Mouse (Mus musculus) bone marrow, adult 2 months (tissue): ENCODE results near the gene Tgfbr2. TPM values are rescaled to one million over a fixed set of nuclear protein-coding genes. Genes with fewer than 3 reads are reported as not detected.

Experiments
- H3K27ac ChIP-seq: fragments of 200-500 bp; 2 replicates; pipeline ENCODE4 v1.5.1; 2012; ENCODE audit warnings: low read depth, mild to moderate bottlenecking, control low read depth, inconsistent platforms, low read length; ENCODE audit not compliant: control insufficient read depth, poor library complexity, insufficient read depth
- H3K4me1 ChIP-seq: fragments of 200-500 bp; 2 replicates; pipeline ENCODE4 v1.6.1; 2011; ENCODE audit warnings: low read length; ENCODE audit not compliant: control insufficient read depth, insufficient read depth
- H3K4me3 ChIP-seq: fragments of 200-500 bp; replicated peaks from 2 replicates; pipeline ENCODE3; 2011; ENCODE audit warnings: mild to moderate bottlenecking, low read depth, low read length, control low read depth; ENCODE audit not compliant: control insufficient read depth
- CTCF ChIP-seq: fragments of 200-500 bp; IDR thresholded peaks from 2 replicates; pipeline ENCODE4 v1.5.1; 2011; ENCODE audit warnings: low read length, control low read depth; ENCODE audit not compliant: control insufficient read depth, insufficient read depth
- POLR2A ChIP-seq: fragments of 200-500 bp; IDR thresholded peaks from 2 replicates; pipeline ENCODE4 v1.6.1; 2011; ENCODE audit warnings: low read depth, mild to moderate bottlenecking, control low read depth, low read length, borderline replicate concordance; ENCODE audit not compliant: control insufficient read depth
- WGBS: fragments of 180-500 bp; shearing (Covaris S2); methylation state at CpG from one replicate; pipeline ENCODE4 v1.1.7; 2018; 5-methylcytosine and 5-hydroxymethylcytosine counted together
- polyA plus RNA-seq: library from polyadenylated mRNA; stranded (reverse); fragments of >200 nt; gene quantifications from 2 replicates; pipeline ENCODE4 v1.2.4, GENCODE M21; 2011; ENCODE audit warnings: low replicate concordance; ENCODE audit not compliant: missing spikeins, insufficient read depth, insufficient read length

Gene Tgfbr2
- polyA plus RNA-seq, 1 experiment: 4.7 TPM

DNA sequence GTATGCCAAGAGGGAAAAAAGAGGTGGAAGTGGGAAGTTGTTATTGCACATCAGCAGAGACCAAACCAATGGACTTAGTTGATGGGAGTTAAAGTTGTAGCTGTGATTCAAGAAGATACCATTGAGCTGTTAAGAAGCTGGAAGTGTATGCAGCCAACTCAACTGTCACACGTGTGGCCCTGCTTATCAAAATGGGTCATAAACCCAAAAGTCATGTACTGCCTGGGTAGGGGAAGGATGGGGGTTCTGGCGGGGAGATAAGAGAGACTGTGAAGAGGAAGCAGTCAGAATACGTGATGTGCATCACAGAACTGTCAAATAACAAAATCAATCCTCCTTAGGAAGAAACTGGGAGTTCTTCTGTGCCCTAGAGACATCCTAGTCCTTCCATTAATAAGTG lies 15.1 kb downstream of the Tgfbr2 start:
- no peak for TF ChIP-seq POLR2A
- TF ChIP-seq CTCF: no peak
- peaks cover 2% of the 10 kb centered on the region; the same call in 1 of the 2 replicates for H3K4me1 ChIP-seq
- H3K27ac ChIP-seq: no peak overlapping the region
- WGBS: 15% methylated on average over 3 of the region's 3 CpGs
- H3K4me3 ChIP-seq: no peak overlapping the region

DNA sequence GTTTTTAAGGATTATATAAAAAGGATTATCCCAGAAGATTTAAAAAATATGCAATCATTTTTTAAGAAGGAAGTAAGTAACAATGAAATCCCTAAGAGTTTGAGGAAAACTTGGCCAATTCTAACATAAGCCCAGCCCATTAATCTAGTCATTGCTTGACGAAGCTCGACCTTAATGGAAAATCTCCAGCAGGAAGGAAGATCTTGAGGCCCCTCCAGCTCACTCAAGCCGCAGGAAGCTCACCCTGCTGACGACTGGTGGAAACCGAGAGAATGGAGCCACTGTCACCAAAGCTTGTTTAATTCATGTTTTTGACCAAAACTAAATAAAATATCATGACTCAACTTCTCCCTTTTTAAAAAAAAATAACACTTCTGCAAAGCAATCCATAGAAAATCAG lies 18.7 kb downstream of the Tgfbr2 start:
- Histone ChIP-seq H3K27ac (no peak overlapping the region), H3K4me3 (no peak overlapping the region), H3K4me1 (peaks cover 4% of the 10 kb centered on the region)
- WGBS: 72% methylated on average over 5 of the region's 5 CpGs
- no peak for TF ChIP-seq POLR2A
- no peak for TF ChIP-seq CTCF

DNA sequence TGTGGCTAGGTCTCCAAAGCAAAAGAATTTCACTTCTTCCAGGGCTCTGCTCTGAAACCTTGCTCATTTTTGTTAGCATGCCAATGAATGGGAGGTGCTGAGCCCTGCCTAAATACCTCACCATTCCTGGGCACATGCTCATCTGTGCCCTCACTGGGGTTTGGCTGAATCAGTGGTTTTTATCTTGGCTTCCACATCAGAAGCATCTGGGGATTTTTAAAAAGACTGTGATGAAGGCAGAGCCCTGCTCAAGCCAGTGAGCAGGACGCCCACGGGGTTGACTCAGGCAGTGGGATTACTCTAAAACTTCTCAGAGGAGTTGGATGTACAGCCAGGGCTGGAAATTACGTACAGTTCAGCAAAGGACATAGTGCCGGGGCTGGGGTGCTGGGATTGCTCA lies 22.3 kb downstream of the Tgfbr2 start:
- H3K4me3 ChIP-seq: no peak overlapping the region
- 71% methylated on average over 4 of the region's 4 CpGs for WGBS
- H3K27ac ChIP-seq: no peak overlapping the region
- peaks cover 2% of the 10 kb centered on the region for H3K4me1 ChIP-seq
- TF ChIP-seq POLR2A (no peak), CTCF (no peak)

DNA sequence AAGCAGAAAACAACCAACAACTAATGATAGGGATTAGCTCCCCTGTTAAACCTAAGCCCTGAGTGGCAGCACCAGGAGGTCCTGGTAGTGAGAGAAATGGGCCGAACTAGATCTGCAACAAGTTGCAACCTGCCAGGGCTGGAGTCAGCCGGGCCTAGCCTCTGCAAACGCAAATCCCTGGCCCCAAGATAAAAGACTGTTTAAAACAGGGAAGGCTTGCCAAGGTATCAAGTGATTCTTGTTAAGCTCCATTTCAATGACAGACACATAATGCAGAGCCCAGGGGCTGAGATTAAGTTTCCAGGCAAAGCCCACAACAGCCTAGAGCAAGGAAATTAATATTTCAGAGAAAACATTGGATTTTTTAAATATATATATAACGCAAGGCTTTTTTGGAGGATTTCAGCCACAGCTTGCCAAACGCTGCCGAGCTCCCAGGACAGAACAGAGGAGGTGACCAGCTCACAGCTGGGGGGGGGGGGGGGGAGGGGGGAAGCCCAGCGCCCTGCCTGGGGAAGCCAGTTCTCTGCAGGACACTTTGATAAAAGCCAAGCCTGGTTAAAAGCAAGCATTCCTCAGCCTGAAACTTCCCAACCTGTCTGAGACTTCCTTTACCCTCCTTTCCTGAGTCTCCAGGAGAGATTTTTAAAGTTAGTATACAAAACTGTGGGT lies 24.3 kb downstream of the Tgfbr2 start:
- WGBS: 68% methylated on average over 7 of the region's 7 CpGs

DNA sequence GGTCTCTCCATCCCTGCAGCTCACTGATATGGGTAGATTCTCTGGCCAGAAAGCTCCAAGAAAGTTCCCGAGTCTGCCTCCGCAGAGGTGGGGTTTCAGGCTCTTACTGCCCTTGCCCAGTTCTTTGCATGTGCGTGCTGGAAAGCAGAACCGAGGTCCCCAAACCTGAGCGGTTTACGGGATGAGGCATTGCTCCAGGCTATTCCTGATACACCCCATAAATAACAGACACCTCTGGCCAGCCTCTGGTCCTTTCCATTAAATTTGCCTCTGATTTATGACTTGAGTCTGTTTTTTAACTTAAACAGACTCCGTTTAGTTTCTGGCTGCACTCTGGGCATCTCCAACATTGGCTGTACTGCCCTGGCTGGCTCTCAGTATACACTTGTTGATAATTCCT lies 26.4 kb downstream of the Tgfbr2 start:
- no peak overlapping the region for H3K27ac ChIP-seq
- peaks cover 4% of the 10 kb centered on the region for H3K4me1 ChIP-seq
- no peak overlapping the region for H3K4me3 ChIP-seq
- 89% methylated on average over 7 of the region's 7 CpGs for WGBS
- TF ChIP-seq CTCF (no peak), POLR2A (no peak)

More for the DNA sequence above, 24.3 kb downstream of the Tgfbr2 start:
- H3K4me1 ChIP-seq: peaks cover 3% of the 10 kb centered on the region
- H3K4me3 ChIP-seq: no peak overlapping the region
- no peak for TF ChIP-seq CTCF
- no peak for TF ChIP-seq POLR2A
- no peak overlapping the region for H3K27ac ChIP-seq

DNA sequence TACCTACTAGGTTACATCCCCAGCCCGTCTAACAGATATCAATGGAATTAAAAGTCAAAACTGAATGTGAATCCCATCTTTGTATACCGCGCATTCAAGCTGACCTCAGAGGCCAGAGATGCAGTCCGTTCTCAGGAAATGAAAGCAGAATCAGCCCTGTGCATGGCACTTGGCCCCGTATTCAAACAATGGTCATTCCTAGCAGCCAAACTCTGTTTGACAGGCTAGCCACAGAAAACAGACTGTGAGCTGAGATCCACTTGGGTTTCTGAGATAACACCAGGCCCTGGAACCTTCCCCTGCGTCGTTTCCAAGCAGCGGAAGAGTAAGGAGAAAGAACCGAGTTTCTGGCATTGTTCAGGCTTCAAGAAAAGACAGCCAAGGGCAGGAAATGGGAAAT lies 28.9 kb downstream of the Tgfbr2 start:
- peaks cover 3% of the 10 kb centered on the region for H3K4me1 ChIP-seq
- H3K27ac ChIP-seq: peak overlapping the region; percentile 10; the same call in 1 of the 2 replicates
- 51% methylated on average over 9 of the region's 9 CpGs for WGBS
- no peak for TF ChIP-seq CTCF
- TF ChIP-seq POLR2A: no peak
- H3K4me3 ChIP-seq: no peak overlapping the region

DNA sequence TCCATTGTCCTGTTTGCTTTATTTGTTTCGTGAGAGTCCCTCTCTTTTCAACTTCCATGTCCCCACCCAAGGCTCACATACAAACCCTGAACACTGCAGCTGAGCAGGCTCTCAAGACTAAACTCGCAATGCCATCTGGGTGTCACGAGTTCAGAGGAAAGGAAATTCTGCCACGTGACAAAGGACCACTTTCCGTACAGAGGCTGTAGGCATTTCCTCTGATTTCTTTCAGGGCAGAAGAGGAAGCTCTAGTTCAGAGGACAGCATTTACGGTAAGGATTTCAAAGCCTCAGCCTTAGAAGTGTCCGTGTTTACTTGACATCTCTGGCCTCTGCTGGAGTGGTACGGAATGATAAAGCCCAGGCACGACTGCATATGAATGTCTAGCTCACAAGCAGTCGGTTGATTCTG lies 29.9 kb downstream of the Tgfbr2 start:
- H3K4me3 ChIP-seq: no peak overlapping the region
- TF ChIP-seq CTCF (no peak), POLR2A (no peak)
- H3K27ac ChIP-seq: peak overlapping the region; percentile 77
- peaks cover 3% of the 10 kb centered on the region for H3K4me1 ChIP-seq
- WGBS: 1% methylated on average over 10 of the region's 10 CpGs

DNA sequence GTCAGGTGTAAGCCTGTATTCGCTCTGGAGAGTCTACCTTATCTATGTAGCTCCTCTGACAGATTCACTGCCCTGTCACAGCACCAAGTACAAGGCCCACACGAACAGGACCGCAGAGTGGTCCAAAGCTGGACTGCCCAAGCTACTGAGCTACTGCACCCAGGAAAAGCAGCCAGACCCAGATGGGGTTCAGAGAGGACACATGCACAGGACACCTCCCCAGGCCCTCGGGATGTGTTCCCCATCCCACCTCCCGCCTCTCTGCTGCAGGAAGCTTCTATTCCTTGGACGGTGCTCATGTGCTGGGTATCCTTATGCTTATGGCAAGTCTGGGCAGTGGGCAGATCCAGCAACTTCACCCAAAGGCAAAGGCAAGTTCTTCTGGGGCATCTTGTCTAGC lies 34.7 kb downstream of the Tgfbr2 start:
- Histone ChIP-seq H3K27ac (no peak overlapping the region), H3K4me1 (peaks cover 7% of the 10 kb centered on the region), H3K4me3 (no peak overlapping the region)
- no peak for TF ChIP-seq POLR2A
- TF ChIP-seq CTCF: no peak
- WGBS: 88% methylated on average over 6 of the region's 6 CpGs

DNA sequence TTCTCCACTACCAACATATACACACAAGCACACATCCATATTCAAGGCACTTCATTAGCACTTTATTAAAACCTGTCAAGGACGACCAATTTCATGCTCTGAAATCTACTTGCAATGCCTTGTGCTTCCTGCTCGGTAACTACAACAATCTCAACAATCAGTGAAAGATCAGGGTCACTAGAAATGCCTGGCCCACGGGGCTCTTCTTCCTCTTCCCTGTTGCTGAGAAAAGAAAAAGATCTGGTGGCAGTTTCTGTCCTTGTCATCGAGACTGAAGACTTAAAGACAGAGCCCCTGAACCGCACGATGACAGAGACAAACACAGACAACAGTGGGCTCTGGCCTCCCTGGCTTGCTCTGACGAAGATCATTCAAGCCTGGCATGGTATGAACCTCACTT lies 35.6 kb downstream of the Tgfbr2 start:
- WGBS: 47% methylated on average over 7 of the region's 7 CpGs
- H3K4me1 ChIP-seq: peaks cover 7% of the 10 kb centered on the region
- H3K27ac ChIP-seq: no peak overlapping the region; the same call in 1 of the 2 replicates
- H3K4me3 ChIP-seq: no peak overlapping the region
- TF ChIP-seq CTCF: no peak
- no peak for TF ChIP-seq POLR2A

DNA sequence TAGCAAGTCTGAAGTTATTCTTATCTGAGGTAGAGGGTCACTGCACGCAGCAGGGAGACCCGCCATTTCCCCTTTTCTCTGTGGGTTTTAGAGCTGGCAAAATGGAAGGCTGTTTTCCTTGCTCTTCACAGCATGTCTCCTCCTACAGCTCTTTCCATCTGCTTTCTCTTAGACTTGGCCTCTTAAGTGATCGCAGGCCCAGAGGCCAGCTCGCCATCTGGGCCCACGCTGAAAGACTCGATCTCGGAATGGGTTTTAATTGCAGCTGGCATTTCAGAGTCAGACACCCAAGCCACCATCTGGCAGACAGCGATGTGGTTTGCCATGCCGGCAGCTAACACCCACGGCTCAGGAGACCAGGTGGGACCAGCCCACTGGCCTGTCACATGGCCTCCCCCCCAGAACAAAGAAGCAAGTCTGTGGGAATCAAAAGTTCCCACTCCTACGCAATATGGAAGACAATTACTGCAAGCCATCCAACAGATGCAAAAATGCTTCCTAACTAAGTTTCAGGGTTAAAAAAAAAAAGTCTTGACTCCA lies 36.5 kb downstream of the Tgfbr2 start:
- H3K27ac ChIP-seq: peak overlapping the region; percentile 59

More for the DNA sequence above, 36.5 kb downstream of the Tgfbr2 start:
- WGBS: 38% methylated on average over 11 of the region's 11 CpGs
- Histone ChIP-seq H3K4me3 (no peak overlapping the region), H3K4me1 (peaks cover 7% of the 10 kb centered on the region)
- TF ChIP-seq CTCF (no peak), POLR2A (no peak)
